Mouse (Mus musculus) liver, embryonic 11.5 days (tissue): ENCODE results near the gene Pls3. TPM values are rescaled to one million over a fixed set of nuclear protein-coding genes. Genes with fewer than 3 reads are reported as not detected.
A peak's percentile ranks its signal among the peaks of the same experiment; 100 is the strongest.

Experiments used
- ATAC-seq: fragments of 200-750 bp; cut with Nextera tagmentation; replicated peaks from 2 replicates; pipeline ENCODE4 v1.8.0; 2017; ENCODE audit warnings: moderate number of reproducible peaks, mild to moderate bottlenecking, moderate TSS enrichment, moderate library complexity; ENCODE audit not compliant: low FRiP score
- DNase-seq: peaks from one replicate; pipeline ENCODE4 v3.0.0-alpha.2; 2017; ENCODE audit warnings: low spot score
- H3K27ac ChIP-seq: fragments of 300-500 bp; sonication (generic); 2 replicates; pipeline ENCODE4 v1.5.1; 2014; ENCODE audit warnings: mild to moderate bottlenecking, low read depth, low read length, control low read depth
- H3K27me3 ChIP-seq: fragments of 300-500 bp; sonication (generic); replicated peaks from 2 replicates; pipeline ENCODE4 v1.6.1; 2014; ENCODE audit warnings: low read length, mixed read lengths; ENCODE audit not compliant: control insufficient read depth, insufficient read depth
- H3K36me3 ChIP-seq: fragments of 300-500 bp; sonication (generic); 2 replicates; pipeline ENCODE4 v1.6.1; 2014; ENCODE audit warnings: mild to moderate bottlenecking, low read length, moderate library complexity, mixed read lengths; ENCODE audit not compliant: control insufficient read depth, insufficient read depth
- H3K4me1 ChIP-seq: fragments of 300-500 bp; sonication (generic); replicated peaks from 2 replicates; pipeline ENCODE4 v1.6.1; 2014; ENCODE audit warnings: low read length, mixed read lengths; ENCODE audit not compliant: control insufficient read depth, insufficient read depth
- H3K4me2 ChIP-seq: fragments of 300-500 bp; sonication (generic); 2 replicates; pipeline ENCODE4 v1.6.1; 2014; ENCODE audit warnings: mild to moderate bottlenecking, control low read depth, moderate library complexity
- H3K4me3 ChIP-seq: fragments of 300-500 bp; sonication (generic); 2 replicates; pipeline ENCODE4 v1.5.1; 2014; ENCODE audit warnings: low read depth, low read length, control low read depth
- H3K9ac ChIP-seq: fragments of 300-500 bp; sonication (generic); 2 replicates; pipeline ENCODE4 v1.6.1; 2014; ENCODE audit warnings: low read depth, low read length, control low read depth
- H3K9me3 ChIP-seq: fragments of 300-500 bp; sonication (generic); 2 replicates; pipeline ENCODE4 v1.6.1; 2016; ENCODE audit warnings: low read length, inconsistent platforms, mixed read lengths; ENCODE audit not compliant: control insufficient read depth
- WGBS: fragments of 180-500 bp; shearing (Covaris S2); extraction: QIAGEN DNeasy Blood & Tissue Kit; methylation state at CpG from one replicate; pipeline ENCODE4 v1.1.7; 2014; 5-methylcytosine and 5-hydroxymethylcytosine counted together
- polyA plus RNA-seq: library from polyadenylated mRNA; unstranded; fragments of >200 nt; fragmentation: Nextera tagmentation; extraction: Ambion mirVana; gene quantifications from 2 replicates; pipeline ENCODE4 v1.2.1, GENCODE M21; 2014

The Pls3 gene
- polyA plus RNA-seq, 1 experiment from 2014 or later, result 52.0 TPM

DNA sequence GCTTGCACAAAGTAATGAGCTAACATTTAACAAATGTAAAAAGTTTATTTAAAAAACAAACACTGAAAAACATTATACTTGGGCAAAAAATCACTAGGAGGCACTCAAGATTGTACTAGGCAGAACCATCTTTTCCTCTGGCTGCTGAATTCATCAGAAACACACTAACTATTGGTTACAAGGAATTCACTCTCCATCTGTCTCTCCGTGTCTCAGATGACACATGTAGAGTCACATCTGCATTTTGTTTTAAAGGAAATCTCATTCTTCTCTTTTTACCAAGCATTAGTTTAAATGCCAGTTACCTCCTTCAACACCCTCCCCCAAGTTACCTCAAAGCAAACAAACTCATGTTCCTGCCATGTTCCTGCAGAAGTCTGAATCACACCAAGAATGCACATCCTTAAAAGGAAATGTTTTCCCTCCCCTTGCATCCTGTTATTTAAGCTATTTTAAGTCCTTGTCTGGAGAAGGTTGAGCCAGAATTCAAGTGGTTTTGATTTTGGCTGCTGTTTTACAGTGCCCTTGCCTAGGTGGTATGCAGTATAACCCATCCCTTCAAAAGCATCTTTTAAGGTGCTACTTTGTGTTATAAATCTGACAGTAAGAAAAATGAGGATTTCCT is 56.2 kb downstream of the Pls3 start:
- WGBS, result 53% methylated on average over 1 of the region's 1 CpGs
- Histone ChIP-seq H3K4me1 (no peaks in the 10 kb centered on the region), H3K9ac (no peak overlapping the region), H3K9me3 (no peaks in the 10 kb centered on the region), H3K4me2 (no peak overlapping the region), H3K4me3 (no peak overlapping the region), H3K27ac (no peak overlapping the region), H3K36me3 (no peaks in the 10 kb centered on the region), H3K27me3 (no peaks in the 10 kb centered on the region)
- ATAC-seq (no peak), DNase-seq (no peak)

DNA sequence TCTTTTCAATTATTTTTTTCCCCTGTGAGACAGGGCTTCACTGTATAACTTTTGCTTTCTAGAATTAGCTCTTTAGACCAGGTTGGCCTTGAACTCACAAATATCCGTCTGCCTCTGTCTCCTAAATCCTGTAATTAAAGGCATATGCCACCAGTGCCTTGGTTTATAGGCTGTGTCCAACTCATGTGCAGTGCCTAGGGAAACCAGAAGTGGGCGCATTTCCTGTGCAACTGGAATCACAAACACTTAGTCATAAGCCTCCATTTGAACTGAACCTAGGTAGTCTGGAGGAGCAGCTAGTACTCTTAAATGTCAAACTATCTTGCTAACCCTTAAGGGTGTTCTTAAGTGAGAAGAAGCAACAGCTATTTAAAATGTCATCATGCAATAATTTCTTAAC is 60.0 kb downstream of the Pls3 start:
- H3K4me2 ChIP-seq, result no peak overlapping the region
- no peaks in the 10 kb centered on the region for H3K9me3 ChIP-seq
- ATAC-seq (no peak), DNase-seq (no peak)
- H3K4me1 ChIP-seq, result no peaks in the 10 kb centered on the region
- H3K4me3 ChIP-seq, result no peak overlapping the region
- H3K36me3 ChIP-seq, result no peaks in the 10 kb centered on the region
- WGBS, result 76% methylated on average over 2 of the region's 2 CpGs
- H3K9ac ChIP-seq, result no peak overlapping the region
- no peak overlapping the region for H3K27ac ChIP-seq
- no peaks in the 10 kb centered on the region for H3K27me3 ChIP-seq

DNA sequence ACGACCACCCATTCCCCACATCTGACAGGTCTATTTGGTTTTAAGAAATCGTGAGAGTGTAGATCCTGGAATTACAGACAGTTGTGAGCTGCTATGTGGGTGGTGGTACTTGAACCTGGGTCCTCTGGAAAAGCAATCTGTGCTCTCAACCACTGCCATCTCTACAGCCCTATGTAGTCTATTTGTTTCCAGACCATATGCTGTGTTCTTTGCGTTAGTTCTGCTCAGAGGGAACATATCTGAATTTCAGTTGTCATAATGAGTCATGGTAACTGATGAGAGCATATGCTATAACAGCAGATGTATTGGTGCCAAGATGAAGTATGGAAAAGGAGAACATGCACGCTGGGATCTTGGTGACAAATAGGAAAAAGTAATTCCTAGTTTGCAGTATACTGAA is 60.9 kb downstream of the Pls3 start:
- DNase-seq (no peak), ATAC-seq (no peak)
- H3K4me1 ChIP-seq, result no peaks in the 10 kb centered on the region
- no peak overlapping the region for H3K4me2 ChIP-seq
- no peak overlapping the region for H3K27ac ChIP-seq
- no peaks in the 10 kb centered on the region for H3K27me3 ChIP-seq
- H3K36me3 ChIP-seq, result no peaks in the 10 kb centered on the region
- no peak overlapping the region for H3K4me3 ChIP-seq
- 80% methylated on average over 4 of the region's 4 CpGs for WGBS
- H3K9ac ChIP-seq, result no peak overlapping the region
- no peaks in the 10 kb centered on the region for H3K9me3 ChIP-seq

DNA sequence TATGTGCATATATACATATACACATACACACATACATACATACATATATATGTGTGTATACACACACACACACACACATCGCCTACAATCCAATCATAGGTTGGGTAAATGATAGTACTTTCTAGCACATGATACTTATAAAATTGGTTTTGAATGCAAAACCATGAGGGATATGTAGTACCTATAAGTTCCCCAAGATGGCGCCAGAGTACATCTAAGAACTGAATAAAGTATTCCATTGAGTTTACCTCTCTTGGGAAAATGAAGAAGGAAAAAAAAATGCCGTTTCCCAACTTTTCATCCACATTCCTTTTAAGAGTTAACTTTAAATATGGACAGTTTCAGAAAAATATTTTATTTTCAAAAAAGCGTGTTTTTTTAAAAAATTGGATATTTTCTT is 78.4 kb downstream of the Pls3 start:
- Histone ChIP-seq H3K4me1 (no peaks in the 10 kb centered on the region), H3K9ac (no peak overlapping the region), H3K4me3 (no peak overlapping the region), H3K9me3 (0 out of 2 replicates have a peak, but pooled peaks cover 3% of the 10 kb centered on the region), H3K4me2 (no peak overlapping the region), H3K27ac (no peak overlapping the region), H3K36me3 (no peaks in the 10 kb centered on the region; the same call in 1 of the 2 replicates), H3K27me3 (no peaks in the 10 kb centered on the region)
- no peak for ATAC-seq
- 29% methylated on average over 4 of the region's 4 CpGs for WGBS
- DNase-seq, result no peak

DNA sequence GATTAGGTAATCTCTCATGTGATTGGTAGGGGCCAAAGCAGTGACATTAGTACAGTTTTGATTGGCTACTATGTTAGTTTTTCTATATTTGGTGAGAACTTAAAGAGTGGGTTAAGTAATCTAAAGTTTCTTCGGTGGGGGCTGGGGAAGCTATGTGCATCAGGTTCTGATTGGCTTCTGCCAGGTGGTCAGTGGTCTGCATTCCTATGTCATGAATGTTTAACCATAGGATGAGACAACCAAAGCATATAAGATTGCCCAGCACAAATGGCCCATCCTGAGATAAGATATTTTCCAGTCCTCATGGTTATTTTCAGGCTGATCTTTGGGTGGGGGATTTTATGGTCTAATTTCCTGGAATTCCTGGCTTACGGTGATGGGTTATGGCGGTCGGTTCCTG is 95.2 kb downstream of the Pls3 start:
- no peak for DNase-seq

DNA sequence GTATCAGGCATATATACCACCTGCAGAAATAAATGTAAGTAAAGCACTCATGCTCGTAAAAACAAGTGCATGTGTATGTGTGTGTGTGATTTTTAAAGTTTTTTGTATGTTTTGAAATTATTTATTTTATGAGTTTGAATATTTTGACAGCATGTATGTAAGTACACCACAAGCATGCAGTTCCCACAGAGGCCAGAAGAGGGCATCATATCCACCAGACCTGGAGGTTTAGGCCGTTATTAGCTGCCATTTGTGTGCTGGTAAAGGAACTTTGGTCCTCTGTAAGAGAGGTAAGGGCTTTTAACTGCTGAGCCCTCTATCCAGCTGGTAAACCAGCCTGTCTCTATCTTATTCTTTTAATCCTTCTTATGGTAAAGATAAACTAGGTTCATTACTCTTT is 97.5 kb downstream of the Pls3 start:
- no peak for DNase-seq
- 85% methylated on average over 2 of the region's 2 CpGs for WGBS
- H3K27ac ChIP-seq, result no peak overlapping the region
- no peaks in the 10 kb centered on the region for H3K27me3 ChIP-seq
- no peaks in the 10 kb centered on the region for H3K9me3 ChIP-seq
- no peaks in the 10 kb centered on the region for H3K36me3 ChIP-seq
- no peak for ATAC-seq
- H3K9ac ChIP-seq, result no peak overlapping the region
- no peaks in the 10 kb centered on the region for H3K4me1 ChIP-seq
- H3K4me2 ChIP-seq, result no peak overlapping the region
- H3K4me3 ChIP-seq, result no peak overlapping the region

More for the DNA sequence above, 95.2 kb downstream of the Pls3 start:
- H3K27me3 ChIP-seq, result no peaks in the 10 kb centered on the region
- no peak overlapping the region for H3K27ac ChIP-seq
- H3K9ac ChIP-seq, result no peak overlapping the region
- H3K9me3 ChIP-seq, result no peaks in the 10 kb centered on the region
- ATAC-seq, result no peak
- H3K4me1 ChIP-seq, result no peaks in the 10 kb centered on the region
- no peaks in the 10 kb centered on the region for H3K36me3 ChIP-seq
- 69% methylated on average over 4 of the region's 4 CpGs for WGBS
- no peak overlapping the region for H3K4me2 ChIP-seq
- no peak overlapping the region for H3K4me3 ChIP-seq

DNA sequence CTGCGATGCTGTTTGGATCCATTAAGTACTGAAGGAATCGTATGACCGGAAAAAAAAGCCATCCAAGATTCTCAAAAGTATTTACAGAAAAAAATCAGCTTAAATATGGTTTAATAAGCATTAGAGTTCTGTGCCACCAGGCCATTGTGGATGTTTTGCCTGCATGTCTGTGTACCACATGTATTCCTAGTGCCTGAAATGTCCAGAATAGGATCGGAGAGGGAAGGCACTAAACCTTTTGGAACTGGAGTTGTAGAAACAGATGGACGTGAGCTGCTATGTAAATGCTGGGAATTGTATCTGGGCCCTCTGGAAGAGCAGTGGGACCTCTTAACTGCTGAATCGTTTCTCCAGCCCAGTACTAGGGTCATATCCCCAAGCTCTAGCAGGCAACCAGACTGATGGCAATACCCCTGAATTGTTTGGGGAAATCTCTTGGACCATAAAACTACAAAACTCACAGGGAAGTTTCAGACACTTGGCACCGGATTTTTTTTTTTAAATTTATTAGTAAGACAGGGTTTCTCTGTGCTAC is 110.1 kb downstream of the Pls3 start:
- no peak for DNase-seq
- ATAC-seq, result peak; percentile 38; the same call in 1 of the 2 replicates

DNA sequence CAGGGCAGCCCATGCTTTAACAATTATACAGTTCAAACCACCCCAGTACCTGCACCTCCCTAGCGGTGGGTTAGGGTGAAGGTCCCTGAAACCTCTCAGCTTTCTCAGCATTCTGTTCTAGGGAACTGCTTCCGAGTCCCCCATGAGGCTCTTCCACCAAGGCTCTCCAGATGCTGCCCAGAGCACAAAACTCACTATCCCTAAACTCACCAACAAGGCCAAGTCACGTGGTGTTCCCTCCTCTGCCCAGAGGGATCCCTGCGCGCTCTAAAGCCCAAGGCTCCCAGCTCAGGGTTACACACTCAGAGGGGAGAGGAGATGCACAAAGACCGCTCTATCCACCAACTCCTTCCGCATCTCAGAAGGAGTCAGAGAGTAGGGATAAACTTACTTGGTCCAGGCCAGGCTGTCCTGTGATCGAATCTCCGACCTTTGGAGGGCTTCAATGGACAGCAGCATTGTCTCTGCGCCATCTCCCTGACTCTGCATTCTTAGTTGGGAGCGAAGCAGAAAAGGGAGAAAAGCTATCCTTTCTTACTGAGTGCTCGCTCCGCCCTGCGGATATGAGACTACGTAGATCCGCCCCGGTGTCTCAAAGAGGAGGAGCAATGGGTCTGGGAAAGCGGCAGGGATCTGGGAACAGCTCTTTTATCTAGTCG is 110.7 kb downstream of the Pls3 start:
- DNase-seq, result peak; percentile 54
- Histone ChIP-seq H3K4me1 (no peaks in the 10 kb centered on the region), H3K4me2 (peak overlapping the region; percentile 67), H3K4me3 (peak overlapping the region; percentile 57), H3K27ac (peak overlapping the region; percentile 79; the same call in 1 of the 2 replicates), H3K27me3 (0 out of 2 replicates have a peak, but pooled peaks cover 2% of the 10 kb centered on the region), H3K9me3 (no peaks in the 10 kb centered on the region), H3K9ac (peak overlapping the region; percentile 67), H3K36me3 (no peaks in the 10 kb centered on the region)
- peak; percentile 93 for ATAC-seq
- 13% methylated on average over 19 of the region's 19 CpGs for WGBS

More for the DNA sequence above, 110.1 kb downstream of the Pls3 start:
- Histone ChIP-seq H3K4me2 (peak overlapping the region; percentile 67), H3K4me1 (no peaks in the 10 kb centered on the region), H3K9ac (peak overlapping the region; percentile 67), H3K27me3 (0 out of 2 replicates have a peak, but pooled peaks cover 2% of the 10 kb centered on the region), H3K27ac (0 out of 2 replicates have a peak overlapping the region, but pooled peaks have one; percentile 79), H3K9me3 (no peaks in the 10 kb centered on the region), H3K4me3 (peak overlapping the region; percentile 57), H3K36me3 (no peaks in the 10 kb centered on the region)
- 36% methylated on average over 7 of the region's 7 CpGs for WGBS
